Mouse (Mus musculus) neural tube, embryonic 10.5 days (tissue): ENCODE measurements around the gene Edar.
A peak's percentile ranks its signal among the peaks of the same experiment; 100 is the strongest.
"Not testable (repeated sequence)": the region's sequence is repeated elsewhere in the genome, so short reads cannot be mapped to it uniquely, and the experiment has no call there.

Experiments used
- DNase-seq: peaks from one replicate; pipeline ENCODE4 v3.0.0-alpha.2; 2017; ENCODE audit warnings: low spot score; ENCODE audit errors: extremely low spot score

Edar gene

DNA sequence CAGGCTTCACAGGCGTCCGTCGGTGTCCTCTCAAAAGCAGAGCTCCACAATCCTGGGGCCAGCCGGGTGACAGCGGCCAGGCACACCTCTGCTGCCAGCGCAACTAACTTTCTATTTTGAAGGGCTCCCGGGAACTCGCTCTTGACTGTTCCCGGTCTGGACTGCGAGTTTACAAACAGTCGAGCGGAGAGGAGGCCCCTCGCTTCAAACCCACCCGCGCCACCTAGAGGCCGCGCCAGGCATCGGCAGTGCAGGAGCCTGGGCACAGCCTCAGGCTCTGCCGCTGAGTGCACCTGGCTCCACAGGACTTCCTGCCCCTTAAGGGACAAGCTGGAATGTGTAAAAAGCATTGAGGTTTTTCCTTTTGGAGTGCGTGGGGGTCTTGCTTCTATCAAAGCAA is at the start of gene Edar:
TSS of gene Edar (minus strand) at position 122 of the 400 bp plus-strand sequence.
- peak; percentile 85 for DNase-seq

DNA sequence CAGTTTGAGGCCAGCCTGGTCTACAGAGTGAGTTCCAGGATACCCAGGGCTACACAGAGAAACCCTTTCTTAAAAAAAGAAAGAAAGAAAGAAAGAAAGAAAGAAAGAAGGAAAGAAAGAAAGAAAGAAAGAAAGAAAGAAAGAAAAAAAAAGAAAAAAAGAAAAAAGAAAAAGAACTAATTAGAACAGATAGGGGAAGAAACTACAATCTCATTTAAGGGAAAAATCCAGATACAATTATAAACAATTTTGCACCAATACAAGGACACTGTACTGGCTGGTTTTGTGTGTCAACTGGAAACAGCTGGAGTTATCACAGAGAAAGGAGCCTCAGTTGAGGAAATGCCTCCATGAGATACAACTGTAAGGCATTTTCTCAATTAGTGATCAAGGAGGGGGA is 42.7 kb upstream of the Edar start, which contains the start of gene Gm17542:
TSS of gene Gm17542 (minus strand) at position 101 of the 400 bp plus-strand sequence.
- DNase-seq = not testable (repeated sequence)

DNA sequence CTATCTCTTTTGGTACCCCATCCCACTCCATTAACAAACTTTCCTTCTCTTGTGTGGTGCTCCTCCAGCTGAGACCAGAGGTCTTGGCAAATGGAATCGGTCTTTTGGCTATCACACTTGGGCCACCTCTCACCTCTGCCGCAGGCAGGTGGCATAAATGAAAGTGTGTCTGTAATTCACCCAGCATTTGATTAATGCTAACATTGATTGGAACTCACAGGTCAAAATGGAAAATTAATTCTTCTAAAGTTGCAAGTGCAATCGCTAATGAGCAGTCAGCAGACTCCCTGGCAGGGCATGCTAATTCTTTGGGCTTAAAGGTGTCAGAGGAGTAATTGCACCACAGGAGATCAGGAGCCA is 39.3 kb upstream of the Edar start:
- no peak for DNase-seq

DNA sequence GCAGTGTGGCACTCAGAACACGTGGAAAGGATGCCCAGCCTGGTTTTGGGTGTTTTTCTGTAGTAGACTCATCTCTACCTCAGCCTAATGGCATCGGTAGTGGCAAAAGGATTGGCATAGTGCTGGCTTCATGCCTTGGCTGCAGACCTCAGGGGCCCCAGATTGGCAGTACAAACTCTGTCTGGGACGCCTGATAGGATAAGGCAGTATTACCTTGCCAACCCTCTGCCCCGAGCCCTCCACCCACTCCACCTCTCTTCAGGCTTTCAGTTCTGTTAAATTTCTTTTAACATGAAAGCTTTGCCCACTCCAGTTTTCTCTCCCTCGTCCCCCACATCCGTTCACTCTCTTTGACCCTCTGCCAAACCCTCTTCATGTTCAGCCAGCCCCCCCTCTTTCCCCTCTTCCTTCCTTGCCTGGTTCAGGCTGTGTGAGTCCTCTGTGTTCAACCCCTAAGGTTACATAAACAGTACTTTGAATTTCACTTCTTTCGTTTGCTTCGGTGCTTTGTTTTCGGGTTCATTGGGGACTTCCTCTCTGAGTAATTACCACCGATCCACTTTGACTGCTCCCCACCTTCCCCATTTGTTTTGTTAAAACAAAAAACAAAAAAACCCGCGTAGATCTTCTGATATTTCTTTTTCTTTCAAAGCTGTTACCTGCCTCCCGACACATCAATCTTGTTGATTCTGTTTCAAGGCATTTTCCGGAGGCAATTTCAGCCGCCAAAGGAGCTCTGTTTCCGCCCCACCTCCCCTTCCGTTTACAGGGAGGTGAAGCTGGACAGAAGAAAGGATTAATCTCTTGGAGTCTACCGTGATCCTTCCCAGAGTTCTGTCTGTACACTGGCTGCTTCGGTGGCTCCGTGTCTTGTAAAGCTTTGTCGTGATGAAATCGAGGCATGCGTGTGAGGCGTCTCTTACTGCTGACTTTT is 38.7 kb upstream of the Edar start:
- peak; percentile 18 for DNase-seq

DNA sequence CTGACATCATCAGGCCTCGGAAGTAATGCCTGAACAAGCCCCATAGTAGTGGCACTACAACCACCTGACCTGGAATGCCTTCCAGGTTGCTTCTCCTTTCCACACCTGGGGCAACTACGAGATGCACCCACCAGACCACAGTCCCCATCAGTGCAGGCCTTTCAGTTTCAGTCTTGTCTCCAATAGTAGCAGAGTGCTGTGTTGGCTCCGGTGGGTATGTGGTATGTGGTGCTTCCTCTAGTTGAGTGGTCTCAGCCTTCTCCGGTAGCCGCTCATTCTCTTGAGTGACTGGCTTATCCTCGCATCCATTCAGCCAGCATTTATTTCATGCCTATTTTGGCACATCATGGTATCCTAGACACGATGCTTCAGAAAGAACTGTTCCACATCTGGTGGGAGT is 37.8 kb upstream of the Edar start:
- DNase-seq = no peak

DNA sequence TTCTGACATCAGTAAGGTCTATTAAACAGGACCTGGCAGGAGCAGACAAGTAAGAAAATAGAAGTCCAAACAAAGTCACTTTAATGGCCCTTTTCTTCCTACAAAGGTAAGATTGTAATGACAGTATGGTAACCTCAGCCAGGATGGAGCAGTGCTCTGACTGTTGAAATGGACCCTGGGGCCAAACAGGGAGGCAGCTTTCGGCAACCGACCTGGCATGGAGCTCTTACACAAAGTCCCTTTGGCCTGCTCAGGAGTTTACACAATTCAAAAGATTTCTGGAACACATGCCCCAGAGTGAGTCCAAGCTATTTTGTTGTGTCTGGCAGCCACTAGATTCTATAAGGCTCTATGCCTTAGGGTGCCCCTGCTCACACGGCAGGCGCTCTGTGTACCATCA is 33.6 kb upstream of the Edar start:
- DNase-seq = no peak

DNA sequence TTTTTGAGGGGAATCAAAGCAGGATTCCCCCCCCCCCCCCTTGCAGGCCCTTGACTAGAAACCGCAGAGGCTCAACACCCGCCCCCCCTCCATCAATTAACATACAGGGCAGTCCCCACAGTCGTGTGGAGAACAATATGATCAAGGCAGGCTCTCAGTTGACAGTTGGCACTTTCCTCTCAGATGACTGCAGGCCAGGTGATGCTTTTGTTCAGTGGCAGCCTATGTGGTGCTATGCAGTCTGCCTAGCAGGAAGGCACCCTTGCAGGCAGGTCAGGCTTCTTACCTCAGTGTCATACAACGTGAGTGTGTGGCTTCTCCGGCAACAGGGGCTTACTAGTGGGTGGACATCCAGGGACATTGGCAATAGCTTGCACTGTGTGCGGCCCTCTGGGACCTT is 25.1 kb upstream of the Edar start:
- no peak for DNase-seq

DNA sequence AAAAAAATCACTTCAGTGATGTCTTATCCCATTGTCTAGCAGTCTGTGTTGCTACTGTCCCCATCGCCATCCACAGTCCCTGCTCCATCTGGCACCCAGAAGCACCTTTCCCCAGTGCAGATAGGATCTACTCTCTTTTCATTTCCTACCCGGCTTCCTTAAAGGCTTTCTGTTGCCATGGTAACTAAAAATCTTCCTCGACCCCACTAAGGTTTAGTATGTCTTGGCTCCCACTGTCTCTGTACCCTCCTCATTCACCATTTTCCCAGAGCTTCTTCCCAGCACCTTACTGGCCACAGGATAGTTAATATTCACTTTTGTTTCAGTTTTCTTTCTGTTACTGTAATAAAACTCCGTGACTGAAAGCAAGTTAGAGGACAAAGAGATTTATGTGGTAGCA is 24.7 kb upstream of the Edar start:
- no peak for DNase-seq

DNA sequence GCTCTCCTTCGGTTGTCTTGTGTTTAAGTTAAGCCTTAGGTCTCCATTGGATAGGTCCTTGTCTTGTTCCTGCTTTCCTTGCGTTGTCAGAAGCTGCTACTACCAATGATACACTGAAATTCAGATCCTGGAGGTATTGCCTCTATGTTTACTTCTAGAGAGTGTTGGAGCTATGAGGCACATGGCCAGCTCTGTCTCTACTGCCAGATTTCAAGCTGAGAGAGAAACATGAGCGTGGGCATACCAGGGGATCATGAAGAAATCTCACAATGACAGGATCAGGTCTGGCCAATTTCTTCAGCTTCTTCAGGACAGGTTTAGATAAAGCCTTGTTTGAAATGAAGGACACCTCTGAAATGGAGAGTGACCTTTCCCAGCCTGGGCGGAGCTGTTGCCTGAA is 23.5 kb upstream of the Edar start:
- DNase-seq = no peak

DNA sequence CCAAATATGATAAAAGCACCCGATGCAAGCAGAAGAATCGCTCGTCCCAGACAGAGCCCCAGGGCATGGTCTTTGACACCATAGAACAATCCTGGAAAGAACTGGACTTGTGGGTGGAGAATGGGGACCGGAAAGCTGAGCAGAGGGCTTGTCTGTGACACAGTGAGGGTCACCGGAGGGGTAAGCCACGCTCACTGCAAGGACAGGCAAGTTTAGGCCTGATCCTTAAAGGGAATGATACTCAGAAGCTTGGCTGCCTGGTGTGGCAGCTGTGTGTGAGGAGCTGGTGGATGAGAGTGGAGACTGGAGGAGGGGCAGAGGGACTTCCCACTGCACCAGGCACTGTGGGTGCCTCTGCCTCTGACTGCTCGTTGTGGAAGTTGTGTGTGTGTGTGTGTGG is 15.6 kb upstream of the Edar start:
- DNase-seq = no peak

DNA sequence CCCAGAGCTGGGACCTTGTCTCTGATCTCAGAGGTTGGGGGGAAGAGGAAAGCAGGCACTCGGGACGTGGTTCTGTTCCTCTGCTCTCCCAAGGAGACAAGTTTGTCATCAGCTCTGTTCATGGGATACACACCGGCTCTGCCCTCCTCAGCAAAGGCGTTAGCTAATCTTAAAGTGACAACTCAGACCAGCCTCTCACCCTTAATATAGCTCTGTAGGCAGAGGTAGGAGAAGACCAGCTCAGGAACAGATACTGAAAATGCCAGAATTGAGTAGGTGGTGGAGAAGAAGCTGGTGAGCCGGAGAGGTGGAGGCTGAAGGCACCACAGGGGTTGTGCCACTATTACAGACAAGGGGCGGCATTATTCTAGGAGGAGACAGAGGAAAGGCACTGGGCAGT is 3.8 kb upstream of the Edar start:
- no peak for DNase-seq

DNA sequence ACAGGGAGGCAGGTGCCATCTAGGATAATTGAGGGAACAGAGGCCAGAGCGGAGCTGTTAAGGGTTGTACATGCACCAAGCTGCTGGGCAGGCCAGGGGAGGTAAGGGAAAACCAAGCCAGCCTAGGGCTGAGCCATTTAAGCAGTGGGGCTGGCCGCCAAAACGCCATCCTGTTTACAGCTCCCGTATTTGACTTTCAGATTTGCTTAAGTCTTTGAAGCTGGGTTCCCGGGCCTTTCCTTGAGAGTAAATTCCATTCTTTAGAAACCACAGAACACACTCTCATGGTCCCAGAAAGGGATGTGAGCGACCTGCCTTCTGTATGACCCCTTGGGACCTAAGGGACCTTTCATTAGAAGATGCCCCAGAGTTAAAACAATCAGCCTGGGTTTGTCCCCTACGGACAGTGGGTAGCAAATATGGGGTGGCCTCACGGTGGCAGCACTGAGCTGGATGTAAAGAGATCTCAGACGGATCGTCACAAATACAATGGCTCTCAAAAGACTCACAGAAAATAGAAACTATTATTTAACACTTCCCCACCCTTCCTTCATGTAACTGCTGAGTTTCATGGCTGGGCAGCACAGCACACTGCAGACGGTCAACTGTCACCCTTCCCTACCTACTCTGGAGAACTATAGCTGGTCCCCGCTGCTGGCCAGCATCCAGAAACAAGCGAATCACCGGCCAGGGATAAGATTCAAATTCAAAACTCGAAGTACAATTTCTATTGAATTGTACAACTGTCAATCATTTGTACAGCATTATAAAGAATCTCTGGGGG is 2.0 kb downstream of the Edar start:
- peak; percentile 71 for DNase-seq

DNA sequence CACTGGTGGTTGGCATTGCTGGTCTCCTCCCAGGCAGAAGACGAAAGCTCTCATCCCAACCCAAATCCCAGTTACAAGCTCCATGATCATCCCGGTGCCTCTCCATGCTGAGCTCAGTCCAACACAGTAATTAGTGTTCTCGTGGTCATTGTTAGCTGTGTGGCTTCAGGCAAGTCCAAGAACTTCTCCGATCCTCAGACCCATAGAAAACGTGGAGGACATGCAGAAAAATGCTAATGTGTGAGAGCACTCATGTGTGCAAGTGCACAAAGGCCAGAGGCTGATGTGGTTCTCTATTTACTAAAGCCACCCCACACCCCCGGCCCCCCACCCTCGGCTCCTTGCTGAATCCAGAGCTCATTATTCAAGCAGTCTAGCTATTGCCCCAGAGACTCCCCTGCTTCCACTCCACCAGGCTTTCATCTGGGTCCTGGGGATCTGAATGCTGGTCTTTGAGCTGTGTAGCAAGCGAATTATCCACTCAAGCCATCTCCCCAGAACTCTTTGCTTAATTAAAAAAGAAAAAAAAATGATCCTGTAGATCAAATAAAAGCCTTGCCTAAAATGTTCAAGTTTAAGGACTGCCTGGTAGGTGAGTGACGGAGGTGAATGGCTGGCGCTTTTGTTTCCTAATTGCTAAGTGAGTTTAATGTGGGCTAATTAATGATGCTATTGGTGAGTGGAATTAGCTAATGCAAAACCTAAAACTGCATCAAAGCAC is 2.7 kb downstream of the Edar start:
- DNase-seq = no peak

DNA sequence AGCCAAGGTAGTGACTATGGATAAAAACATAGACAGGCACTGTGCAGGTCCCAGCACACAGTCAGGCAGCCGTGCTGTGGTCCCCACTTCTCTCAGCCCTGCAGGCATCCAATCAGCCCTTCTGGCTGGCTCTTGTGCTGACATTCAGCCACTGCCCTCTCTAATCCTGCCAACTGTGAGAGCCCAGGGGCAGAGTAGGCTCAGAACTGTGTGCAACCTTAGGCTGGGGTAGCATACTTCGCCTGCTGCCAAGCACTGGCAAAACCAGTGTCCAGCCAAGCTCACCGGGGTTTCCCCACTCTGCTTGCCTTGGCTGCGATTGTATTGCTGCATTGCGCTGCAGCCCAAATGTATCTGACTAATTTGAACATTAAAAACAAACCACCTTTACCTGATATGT is 11.6 kb downstream of the Edar start:
- DNase-seq = no peak

DNA sequence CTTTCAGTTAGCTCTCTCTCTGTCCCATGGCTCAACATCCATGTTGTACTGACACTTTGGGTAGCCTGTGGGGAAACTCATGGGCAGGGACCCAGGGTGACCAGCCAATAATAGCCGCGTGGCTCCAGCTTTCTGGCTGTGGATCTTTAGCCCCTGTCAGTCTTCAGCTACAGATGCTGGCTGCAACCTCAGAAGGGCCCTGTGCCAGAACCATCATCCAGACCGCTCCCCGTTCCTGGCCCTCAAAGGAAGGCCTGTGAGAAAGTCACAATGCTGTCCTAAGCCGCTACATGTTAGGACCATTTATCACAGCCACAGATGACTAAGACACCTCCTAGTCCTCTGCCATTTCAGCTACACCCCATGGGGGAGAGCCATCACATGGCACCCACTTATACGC is 12.0 kb downstream of the Edar start:
- no peak for DNase-seq

DNA sequence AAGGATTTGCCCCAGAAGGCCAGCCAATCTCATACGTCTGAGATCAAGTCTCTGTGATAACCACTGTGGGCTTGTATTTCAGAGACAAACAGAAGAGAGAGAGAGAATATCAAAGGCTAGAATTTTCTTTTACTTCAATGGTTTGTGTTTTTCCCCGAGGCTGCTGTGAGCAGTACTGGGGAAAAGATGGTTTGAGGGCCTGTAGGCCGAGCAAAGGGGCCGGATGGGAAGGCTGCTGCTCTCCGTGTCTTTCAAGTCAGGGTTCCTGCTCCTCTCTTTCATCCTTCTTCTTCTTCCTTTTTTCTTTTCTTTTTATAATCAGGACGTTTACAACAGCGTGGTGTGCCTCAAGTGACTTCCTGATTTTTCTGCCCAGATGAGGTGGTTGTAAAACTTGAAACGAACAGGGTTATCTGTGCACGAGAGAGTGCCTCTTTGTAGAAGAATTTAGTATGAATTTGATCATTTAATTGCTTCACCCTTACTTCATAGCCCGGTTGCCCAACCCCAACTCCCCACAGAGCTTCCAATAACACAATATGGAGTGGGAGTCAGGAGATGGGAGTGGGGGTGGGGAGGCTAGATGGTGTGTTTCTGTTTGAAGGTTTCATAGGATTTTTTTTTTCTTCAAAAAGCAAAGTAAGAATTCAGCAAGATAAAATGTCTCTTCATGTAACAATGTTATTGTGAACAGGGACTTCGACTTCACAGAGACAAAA is 16.0 kb downstream of the Edar start:
- DNase-seq = no peak

DNA sequence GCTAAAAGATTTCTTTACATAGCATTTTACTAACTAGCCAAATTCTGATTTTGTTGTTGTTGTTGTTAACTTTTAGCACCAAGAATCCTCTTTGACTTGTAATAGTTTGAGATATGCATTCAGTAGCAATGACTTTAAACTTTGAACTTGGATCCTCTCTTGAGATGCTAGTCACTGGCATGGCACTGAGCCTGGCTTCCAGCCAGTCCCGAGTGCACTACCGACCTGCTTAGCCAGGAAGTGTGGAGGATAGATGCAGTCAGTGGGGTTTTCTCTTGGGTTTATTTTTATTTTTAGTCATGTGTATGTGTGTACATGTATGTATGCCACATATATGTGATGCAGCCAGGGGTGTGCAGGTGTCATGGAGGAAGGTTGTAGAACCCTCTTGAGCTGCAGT is 17.7 kb downstream of the Edar start:
- no peak for DNase-seq

DNA sequence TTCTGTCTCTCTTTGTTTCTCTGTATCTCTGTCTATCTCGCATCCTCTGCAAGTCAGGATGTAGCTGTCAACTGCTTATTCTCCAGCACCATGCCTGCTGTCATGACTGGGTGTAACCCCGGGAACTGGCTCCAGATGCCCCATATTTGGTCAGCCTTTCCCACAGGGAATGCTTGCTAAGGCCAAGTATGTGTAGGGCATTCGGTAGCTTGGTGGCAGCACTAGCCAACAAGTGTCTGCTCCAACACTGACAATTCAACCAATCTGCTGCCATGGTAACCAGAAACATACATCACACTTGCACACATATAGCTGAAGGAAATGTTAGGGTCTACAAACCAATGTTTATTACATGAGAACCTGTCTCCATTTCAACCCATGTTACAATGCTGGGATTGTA is 21.8 kb downstream of the Edar start:
- DNase-seq = no peak

DNA sequence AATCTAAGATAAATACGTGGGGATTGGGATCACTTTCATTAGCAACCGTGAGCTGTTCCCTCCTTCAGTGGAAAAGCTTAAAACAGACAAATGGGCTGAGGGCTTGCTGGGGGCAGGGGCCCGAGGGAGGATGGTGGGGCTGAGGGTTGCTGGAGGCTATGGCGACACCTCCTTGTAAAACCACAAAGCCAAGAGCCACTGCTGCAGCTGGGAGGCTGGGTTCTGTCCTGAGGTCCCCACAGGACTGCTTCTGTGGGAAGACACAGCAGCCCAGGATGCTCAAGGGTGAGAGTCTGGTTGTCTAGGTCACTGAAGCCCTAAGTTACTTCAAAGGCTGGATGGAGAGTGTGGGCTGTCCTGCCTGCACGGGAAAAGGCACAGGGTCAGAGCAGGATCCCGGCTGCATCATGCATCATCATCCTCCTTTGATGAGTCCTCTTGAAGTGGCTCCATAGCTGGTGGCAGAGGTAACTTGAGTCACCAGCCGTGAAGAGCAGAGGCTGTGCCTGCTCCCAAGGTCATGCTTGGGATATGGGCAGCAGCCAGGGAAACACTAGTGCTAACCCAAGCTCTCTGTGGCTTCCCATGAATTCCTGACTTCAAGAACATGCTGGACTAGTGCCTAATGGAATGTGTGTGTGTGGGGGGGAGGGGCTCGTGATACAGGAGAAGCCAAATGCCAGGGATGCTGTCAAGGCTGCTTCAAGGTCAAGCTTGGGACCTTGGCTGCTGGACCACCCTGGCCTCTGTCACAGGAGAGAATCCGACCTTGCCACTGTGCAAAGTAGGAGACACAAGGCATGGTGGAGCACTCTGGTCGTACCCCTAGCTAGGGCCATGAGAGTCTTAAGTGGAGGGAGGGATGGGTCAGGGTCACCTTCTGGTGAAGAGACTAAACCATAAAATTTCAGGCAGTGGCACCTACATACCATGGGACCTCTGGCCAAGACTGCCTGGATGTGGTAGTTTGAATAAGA is 22.7 kb downstream of the Edar start:
- DNase-seq = peak; percentile 43

DNA sequence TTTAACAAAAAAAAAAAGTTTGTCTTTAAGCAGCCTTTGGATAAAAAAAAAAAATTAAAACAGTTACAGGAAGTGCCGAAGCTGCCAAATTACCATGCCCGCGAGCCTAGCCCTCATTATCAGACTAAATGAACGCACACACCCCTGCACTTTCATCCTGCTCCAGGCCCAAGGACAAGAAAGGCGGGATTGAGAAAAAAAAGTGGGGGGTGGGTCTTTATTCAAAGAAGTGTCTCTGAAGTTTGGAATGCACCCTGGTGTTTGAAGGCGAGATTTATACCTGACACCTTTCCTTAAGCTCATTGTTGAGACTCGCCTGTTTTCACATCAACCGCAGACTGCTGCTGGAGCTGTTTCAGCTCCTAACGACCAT is 23.4 kb downstream of the Edar start:
- no peak for DNase-seq
